Mouse (Mus musculus): Measurements from ENCODE around the gene Fgf15. TPM values are rescaled to one million over a fixed set of nuclear protein-coding genes. Genes with fewer than 3 reads are reported as not detected.

The Fgf15 gene
- total and polyA plus RNA-seq, 3 experiments = 16.6 to 19.1 TPM; not detected in 1

DNA sequence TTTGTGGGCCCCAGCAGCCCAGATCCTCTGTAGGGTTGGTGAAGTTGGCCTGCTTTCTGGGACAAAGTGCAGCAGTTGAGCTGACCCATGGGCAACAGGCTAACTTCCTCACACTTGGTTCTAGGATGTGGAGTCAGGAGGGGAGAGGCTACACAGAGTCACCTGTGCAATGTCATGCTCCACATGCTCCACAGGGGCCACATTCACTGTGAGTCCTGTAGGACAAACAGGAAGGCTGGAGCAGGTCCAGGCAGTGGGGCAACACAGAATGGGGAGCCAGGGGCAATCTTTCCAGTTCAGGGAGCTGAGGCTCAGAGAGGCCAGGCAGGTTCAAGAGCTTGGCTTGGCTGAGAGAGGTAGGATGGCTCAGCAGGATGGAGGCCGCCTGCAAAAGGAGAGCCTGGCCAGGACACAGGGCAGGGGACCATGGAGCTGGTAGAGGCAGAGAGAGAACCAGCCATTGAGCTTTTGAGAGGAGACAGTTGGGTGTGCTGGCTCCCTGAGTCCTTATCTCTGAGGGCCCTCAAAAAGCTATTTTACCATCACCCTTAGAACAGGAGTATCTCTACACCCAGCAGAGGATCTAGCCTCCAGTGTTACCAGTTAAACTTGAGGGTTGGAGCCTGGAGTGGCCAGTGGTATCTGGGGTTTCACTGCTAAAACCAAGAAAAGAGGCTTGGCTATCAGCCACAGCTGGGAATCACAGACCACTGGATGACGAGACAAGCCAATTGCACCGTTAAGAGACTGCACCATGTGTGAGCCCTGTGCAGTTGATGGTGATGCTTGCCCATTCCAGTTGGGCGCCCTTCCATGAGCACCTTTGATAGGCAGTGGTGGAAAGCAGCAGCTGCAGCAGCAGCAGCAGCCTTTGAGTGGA lies 31.9 kb downstream of the Fgf15 start:
- H3K4me1 ChIP-seq (ENCODE audit: control insufficient read depth in 1 of 2, insufficient read depth in 2 of 2, low read length in 2 of 2) = no peaks in the 10 kb centered on the region
- H3K27me3 ChIP-seq (ENCODE audit: control insufficient read depth in 1 of 2, insufficient read depth in 2 of 2, low read length in 2 of 2) = no peaks in the 10 kb centered on the region
- no peaks in the 10 kb centered on the region for H3K36me3 ChIP-seq (ENCODE audit: control insufficient read depth in 1 of 2, insufficient read depth in 2 of 2, low read length in 2 of 2)
- H3K79me2 ChIP-seq (ENCODE audit: control insufficient read depth, insufficient read depth, low read length, poor library complexity) = no peaks in the 10 kb centered on the region
- no peaks in the 10 kb centered on the region for H3K9me3 ChIP-seq (replicated peaks; ENCODE audit: insufficient read depth, low read length)
- TF ChIP-seq MAX (IDR thresholded peaks at IDR 0.05; ENCODE audit: low read length) (no peak), ELF1 (IDR thresholded peaks at IDR 0.05; ENCODE audit: low read depth, low read length) (no peak), KAT2A (conservative IDR thresholded peaks at IDR 0.05; ENCODE audit: low read depth, low read length) (no peak), ZC3H11A (IDR thresholded peaks at IDR 0.05; ENCODE audit: low read depth, low read length) (no peak)
- H3K27ac ChIP-seq (ENCODE audit: control insufficient read depth, low read depth, low read length) = no peak overlapping the region
- DNase-seq (ENCODE audit: low read depth, low spot score) = no peak
- H3K4me3 ChIP-seq (ENCODE audit: control insufficient read depth in 1 of 2, insufficient read depth in 1 of 2, low read depth in 2 of 2, low read length in 2 of 2) = no peak overlapping the region
- no peak overlapping the region for H3K9ac ChIP-seq (ENCODE audit: control insufficient read depth, low read depth, low read length, poor library complexity, severe bottlenecking)

DNA sequence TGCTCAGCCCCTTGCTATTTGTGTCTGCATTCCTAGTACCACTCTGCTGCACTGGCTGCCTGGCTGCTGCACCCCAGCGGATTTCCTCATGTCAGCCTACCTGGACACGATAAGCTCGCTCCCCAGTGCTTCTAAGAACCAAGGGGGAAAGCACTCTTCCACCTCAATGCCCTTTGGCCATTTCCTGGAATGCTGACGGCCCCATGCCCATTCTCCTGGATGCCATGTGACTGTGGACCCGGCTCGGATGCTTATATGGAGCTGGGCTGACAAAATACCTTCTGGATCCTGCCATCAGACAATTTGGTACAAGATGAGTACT lies 32.5 kb downstream of the Fgf15 start:
- Histone ChIP-seq H3K79me2 (ENCODE audit: control insufficient read depth, insufficient read depth, low read length, poor library complexity) (no peaks in the 10 kb centered on the region), H3K9me3 (replicated peaks; ENCODE audit: insufficient read depth, low read length) (no peaks in the 10 kb centered on the region), H3K36me3 (ENCODE audit: control insufficient read depth in 1 of 2, insufficient read depth in 2 of 2, low read length in 2 of 2) (no peaks in the 10 kb centered on the region), H3K9ac (ENCODE audit: control insufficient read depth, low read depth, low read length, poor library complexity, severe bottlenecking) (no peak overlapping the region), H3K27me3 (ENCODE audit: control insufficient read depth in 1 of 2, insufficient read depth in 2 of 2, low read length in 2 of 2) (no peaks in the 10 kb centered on the region), H3K4me3 (ENCODE audit: control insufficient read depth in 1 of 2, insufficient read depth in 1 of 2, low read depth in 2 of 2, low read length in 2 of 2) (no peak overlapping the region), H3K27ac (ENCODE audit: control insufficient read depth, low read depth, low read length) (no peak overlapping the region), H3K4me1 (ENCODE audit: control insufficient read depth in 1 of 2, insufficient read depth in 2 of 2, low read length in 2 of 2) (no peaks in the 10 kb centered on the region)
- DNase-seq (ENCODE audit: low read depth, low spot score) = no peak
- no peak for TF ChIP-seq JUND (IDR thresholded peaks at IDR 0.05; ENCODE audit: low read depth, low read length)
- TF ChIP-seq TCF12 (IDR thresholded peaks at IDR 0.05; ENCODE audit: low read depth, low read length) = no peak
- TF ChIP-seq BHLHE40 (IDR thresholded peaks at IDR 0.05; ENCODE audit: borderline replicate concordance, low read depth, low read length) = no peak
- TF ChIP-seq POLR2AphosphoS2 (IDR thresholded peaks at IDR 0.05; ENCODE audit: low read length) = no peak
- no peak for TF ChIP-seq MAFK (IDR thresholded peaks at IDR 0.05; ENCODE audit: borderline replicate concordance, low read depth, low read length)
- no peak for TF ChIP-seq E2F4 (IDR thresholded peaks at IDR 0.05; ENCODE audit: borderline replicate concordance, low read depth, low read length)
- no peak for TF ChIP-seq EP300 (IDR thresholded peaks at IDR 0.05; ENCODE audit: low read depth in 1 of 2, low read length in 2 of 2)
- TF ChIP-seq SIN3A (IDR thresholded peaks at IDR 0.05; ENCODE audit: low read length) = no peak
- TF ChIP-seq MYB (IDR thresholded peaks at IDR 0.05; ENCODE audit: low read depth, low read length) = no peak
- TF ChIP-seq RCOR1 (IDR thresholded peaks at IDR 0.05; ENCODE audit: low read depth, low read length) = no peak
- no peak for TF ChIP-seq USF1 (IDR thresholded peaks at IDR 0.05; ENCODE audit: low read depth, low read length)
- TF ChIP-seq MAZ (IDR thresholded peaks at IDR 0.05; ENCODE audit: low read depth, low read length) = no peak
- no peak for TF ChIP-seq UBTF (IDR thresholded peaks at IDR 0.05; ENCODE audit: borderline replicate concordance, insufficient read depth, low read depth, low read length)
- TF ChIP-seq USF2 (IDR thresholded peaks at IDR 0.05; ENCODE audit: borderline replicate concordance in 1 of 2, insufficient read depth in 1 of 2, low read depth in 1 of 2, low read length in 2 of 2) = no peak
